Mouse (Mus musculus) embryonic facial prominence, embryonic 14.5 days (tissue): ENCODE measurements around the gene Eif4e3. TPM values are rescaled to one million over a fixed set of nuclear protein-coding genes. Genes with fewer than 3 reads are reported as not detected.

Experiments
- ATAC-seq: fragments of 200-750 bp; cut with Nextera tagmentation; 2 replicates; pipeline ENCODE4 v1.8.0; 2017; ENCODE audit warnings: low read depth, moderate number of reproducible peaks, moderate TSS enrichment
- DNase-seq: peaks from one replicate; pipeline ENCODE4 v3.0.0-alpha.2; 2015; ENCODE audit warnings: low spot score
- H3K27ac ChIP-seq: fragments of 300-500 bp; sonication (generic); replicated peaks from 2 replicates; pipeline ENCODE4 v1.5.1; 2014; ENCODE audit warnings: low read depth, mild to moderate bottlenecking, low read length, moderate library complexity
- H3K27me3 ChIP-seq: fragments of 300-500 bp; sonication (generic); replicated peaks from 2 replicates; pipeline ENCODE4 v1.6.1; 2014; ENCODE audit warnings: low read length; ENCODE audit not compliant: control insufficient read depth, insufficient read depth
- H3K36me3 ChIP-seq: fragments of 300-500 bp; sonication (generic); 2 replicates; pipeline ENCODE4 v1.6.1; 2014; ENCODE audit warnings: low read length, mixed read lengths; ENCODE audit not compliant: control insufficient read depth, insufficient read depth
- H3K4me1 ChIP-seq: fragments of 300-500 bp; sonication (generic); 2 replicates; pipeline ENCODE4 v1.6.1; 2014; ENCODE audit warnings: antibody characterized with exemption, low read length; ENCODE audit not compliant: control insufficient read depth, insufficient read depth
- H3K4me2 ChIP-seq: fragments of 300-500 bp; sonication (generic); 2 replicates; pipeline ENCODE4 v1.6.1; 2014; ENCODE audit warnings: low read depth, mild to moderate bottlenecking, low read length, moderate library complexity, mixed read lengths
- H3K4me3 ChIP-seq: fragments of 300-500 bp; sonication (generic); 2 replicates; pipeline ENCODE4 v1.5.1; 2014; ENCODE audit warnings: low read depth, mild to moderate bottlenecking, low read length
- H3K9ac ChIP-seq: fragments of 300-500 bp; sonication (generic); 2 replicates; pipeline ENCODE4 v1.6.1; 2014; ENCODE audit warnings: low read depth, mild to moderate bottlenecking, low read length, moderate library complexity, mixed read lengths
- H3K9me3 ChIP-seq: fragments of 300-500 bp; sonication (generic); 2 replicates; pipeline ENCODE4 v1.6.1; 2016; ENCODE audit warnings: low read length; ENCODE audit not compliant: control insufficient read depth
- WGBS: fragments of 180-500 bp; shearing (Covaris S2); extraction: QIAGEN DNeasy Blood & Tissue Kit; methylation state at CpG from one replicate; pipeline ENCODE4 v1.1.7; 2014; 5-methylcytosine and 5-hydroxymethylcytosine counted together
- polyA plus RNA-seq: library from polyadenylated mRNA; unstranded; fragments of >200 nt; fragmentation: Nextera tagmentation; extraction: Ambion mirVana; gene quantifications from 2 replicates; pipeline ENCODE4 v1.2.1, GENCODE M21; 2014

The Eif4e3 gene
- polyA plus RNA-seq, 1 experiment from 2014 or later = 11.2 TPM

DNA sequence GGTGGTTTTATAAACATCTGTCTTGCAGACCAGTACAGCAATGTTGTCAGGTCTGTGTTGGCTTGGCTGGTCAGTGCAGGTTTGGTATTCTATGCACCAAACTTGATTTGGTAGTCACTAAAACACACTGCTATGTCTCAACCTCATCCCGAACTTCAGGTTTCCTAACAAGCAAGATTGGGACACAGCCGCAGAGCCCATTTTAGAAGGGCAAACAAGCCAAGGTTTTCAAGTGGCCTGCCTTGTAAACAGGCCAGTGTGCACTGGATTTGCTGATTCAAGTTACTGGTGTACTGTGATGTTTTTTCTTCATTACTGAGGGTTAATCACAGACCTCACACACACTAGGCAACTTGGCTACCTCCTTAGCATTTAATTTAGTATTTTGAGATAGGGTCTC, 10.5 kb downstream of the Eif4e3 start:
- ATAC-seq (no peak), DNase-seq (no peak)
- Histone ChIP-seq H3K4me2 (no peak overlapping the region), H3K4me3 (no peak overlapping the region), H3K9ac (no peak overlapping the region), H3K9me3 (no peaks in the 10 kb centered on the region), H3K36me3 (no peaks in the 10 kb centered on the region), H3K4me1 (0 out of 2 replicates have a peak, but pooled peaks cover 3% of the 10 kb centered on the region), H3K27me3 (no peaks in the 10 kb centered on the region), H3K27ac (no peak overlapping the region)
- 94% methylated on average over 2 of the region's 2 CpGs for WGBS

DNA sequence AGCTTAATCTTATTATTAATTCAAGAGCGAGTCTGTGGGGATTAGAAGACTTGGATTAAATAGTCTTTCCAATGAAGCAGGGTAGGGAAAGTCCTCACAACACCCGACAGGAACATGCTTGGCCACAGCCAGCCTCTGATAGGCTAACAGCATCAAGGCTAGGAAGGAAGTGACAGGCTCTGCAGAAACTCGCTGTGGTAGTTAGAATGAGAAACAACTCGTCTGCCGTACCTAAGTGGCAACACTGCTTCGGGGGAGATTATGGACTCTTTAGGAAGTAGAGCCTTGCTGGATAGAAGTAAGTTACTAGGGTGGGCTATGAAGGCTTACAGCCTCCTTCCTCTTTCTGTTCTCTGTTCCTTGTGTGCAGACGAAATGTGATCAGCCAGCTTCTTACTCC, 11.1 kb downstream of the Eif4e3 start:
- Histone ChIP-seq H3K9ac (no peak overlapping the region), H3K27ac (no peak overlapping the region), H3K9me3 (no peaks in the 10 kb centered on the region), H3K4me3 (no peak overlapping the region), H3K36me3 (no peaks in the 10 kb centered on the region), H3K27me3 (no peaks in the 10 kb centered on the region), H3K4me2 (no peak overlapping the region), H3K4me1 (0 out of 2 replicates have a peak, but pooled peaks cover under 1% of the 10 kb centered on the region)
- ATAC-seq (no peak), DNase-seq (no peak)
- 48% methylated on average over 7 of the region's 7 CpGs for WGBS

DNA sequence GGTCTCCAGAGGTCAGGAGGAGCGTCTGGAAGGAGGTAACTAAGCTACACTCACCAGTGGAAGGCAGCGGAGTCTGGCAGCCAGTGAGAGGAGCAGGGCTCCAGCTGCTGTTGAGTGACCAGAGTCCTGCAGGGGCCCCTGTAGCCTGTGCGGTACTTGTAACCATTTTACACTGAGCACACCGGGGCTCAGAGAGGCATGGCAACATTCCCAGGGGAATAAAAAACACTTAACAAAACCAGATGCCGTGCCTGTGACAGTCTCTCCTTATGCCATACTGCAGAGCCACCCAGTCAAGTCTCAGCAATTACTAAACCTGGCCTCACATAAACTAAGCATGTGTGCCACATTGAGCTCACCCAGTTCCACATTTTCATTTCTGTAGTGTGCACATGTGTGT, 12.2 kb downstream of the Eif4e3 start:
- H3K4me3 ChIP-seq = no peak overlapping the region
- WGBS = 29% methylated on average over 5 of the region's 5 CpGs
- H3K9ac ChIP-seq = no peak overlapping the region
- peak; percentile 39; the same call in 1 of the 2 replicates for ATAC-seq
- peak; percentile 30 for DNase-seq
- no peak overlapping the region for H3K27ac ChIP-seq
- H3K27me3 ChIP-seq = no peaks in the 10 kb centered on the region
- no peaks in the 10 kb centered on the region for H3K9me3 ChIP-seq
- H3K36me3 ChIP-seq = no peaks in the 10 kb centered on the region
- H3K4me2 ChIP-seq = no peak overlapping the region
- no peaks in the 10 kb centered on the region for H3K4me1 ChIP-seq

DNA sequence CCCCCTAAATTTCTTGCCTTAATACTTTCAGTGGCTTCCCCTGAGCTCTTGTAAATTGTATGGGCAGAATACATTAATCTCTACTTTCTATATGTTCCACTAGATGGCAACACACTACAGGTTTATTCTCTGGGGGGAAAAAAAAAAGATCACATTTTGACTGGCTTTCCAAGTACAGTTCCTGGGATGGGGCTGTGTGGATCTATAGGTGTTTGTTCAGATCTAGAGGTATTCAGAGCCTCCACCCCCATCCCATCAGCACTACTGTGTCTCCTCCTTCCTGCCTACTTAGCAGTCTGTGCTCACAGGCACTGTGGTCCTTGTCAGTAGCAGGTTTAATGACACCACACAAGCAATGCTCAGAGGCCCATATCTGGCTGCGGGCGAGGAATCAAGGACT, 14.2 kb downstream of the Eif4e3 start:
- ATAC-seq (no peak), DNase-seq (no peak)
- H3K4me2 ChIP-seq = no peak overlapping the region
- H3K27me3 ChIP-seq = no peaks in the 10 kb centered on the region
- 83% methylated on average over 2 of the region's 2 CpGs for WGBS
- H3K4me1 ChIP-seq = no peaks in the 10 kb centered on the region
- H3K4me3 ChIP-seq = no peak overlapping the region
- H3K36me3 ChIP-seq = peaks cover 3% of the 10 kb centered on the region; the same call in 1 of the 2 replicates
- no peaks in the 10 kb centered on the region for H3K9me3 ChIP-seq
- H3K27ac ChIP-seq = no peak overlapping the region
- H3K9ac ChIP-seq = no peak overlapping the region

DNA sequence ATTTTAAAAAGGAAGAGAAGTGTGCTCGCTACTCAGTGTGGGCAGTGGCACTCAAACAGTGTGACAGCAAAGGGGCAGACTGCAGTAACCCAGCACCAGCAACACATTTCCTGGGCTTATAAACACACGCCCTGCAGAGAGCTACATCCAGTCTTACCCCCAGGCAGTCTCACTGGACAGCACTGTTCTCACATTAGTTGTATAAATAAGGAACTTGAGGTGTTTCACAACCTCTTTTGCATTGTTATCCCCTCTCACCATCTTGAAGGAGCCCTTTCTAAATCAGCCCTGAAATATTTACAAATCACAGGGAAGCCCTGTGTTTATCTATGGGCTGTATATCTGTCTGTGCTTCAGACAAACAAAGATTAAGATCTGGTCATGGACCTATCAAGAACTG, 17.3 kb downstream of the Eif4e3 start:
- Histone ChIP-seq H3K9ac (no peak overlapping the region), H3K27ac (no peak overlapping the region), H3K36me3 (peaks cover 16% of the 10 kb centered on the region), H3K27me3 (no peaks in the 10 kb centered on the region), H3K4me3 (no peak overlapping the region), H3K9me3 (no peaks in the 10 kb centered on the region), H3K4me1 (no peaks in the 10 kb centered on the region; the same call in 1 of the 2 replicates), H3K4me2 (no peak overlapping the region)
- ATAC-seq (no peak), DNase-seq (no peak)
- 60% methylated on average over 2 of the region's 2 CpGs for WGBS

DNA sequence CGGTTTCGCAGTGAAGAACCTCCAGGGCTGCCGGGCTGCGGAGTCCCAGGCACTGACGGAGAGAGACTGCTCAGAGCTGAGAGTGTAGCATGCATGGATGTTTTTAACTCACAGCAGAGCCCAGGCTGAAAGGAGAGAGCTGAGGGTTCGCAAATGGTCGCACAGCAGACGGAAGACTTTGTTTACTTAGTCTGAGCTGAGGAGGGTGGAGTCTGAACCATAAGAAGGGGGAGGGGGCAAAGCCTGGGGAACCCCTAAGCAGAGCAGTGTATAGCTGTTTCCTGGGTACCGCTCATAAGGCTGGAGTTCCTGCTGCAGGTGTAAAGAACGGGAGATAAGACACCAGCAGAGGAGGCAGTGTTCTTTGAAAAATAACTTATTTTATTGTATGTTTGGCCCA, 20.2 kb downstream of the Eif4e3 start:
- H3K4me1 ChIP-seq = no peaks in the 10 kb centered on the region; the same call in 1 of the 2 replicates
- no peak overlapping the region for H3K4me2 ChIP-seq
- no peaks in the 10 kb centered on the region for H3K27me3 ChIP-seq
- H3K36me3 ChIP-seq = peaks cover 16% of the 10 kb centered on the region
- H3K4me3 ChIP-seq = no peak overlapping the region
- H3K9ac ChIP-seq = no peak overlapping the region
- DNase-seq (no peak), ATAC-seq (no peak)
- H3K9me3 ChIP-seq = no peaks in the 10 kb centered on the region
- 54% methylated on average over 10 of the region's 10 CpGs for WGBS
- H3K27ac ChIP-seq = no peak overlapping the region

DNA sequence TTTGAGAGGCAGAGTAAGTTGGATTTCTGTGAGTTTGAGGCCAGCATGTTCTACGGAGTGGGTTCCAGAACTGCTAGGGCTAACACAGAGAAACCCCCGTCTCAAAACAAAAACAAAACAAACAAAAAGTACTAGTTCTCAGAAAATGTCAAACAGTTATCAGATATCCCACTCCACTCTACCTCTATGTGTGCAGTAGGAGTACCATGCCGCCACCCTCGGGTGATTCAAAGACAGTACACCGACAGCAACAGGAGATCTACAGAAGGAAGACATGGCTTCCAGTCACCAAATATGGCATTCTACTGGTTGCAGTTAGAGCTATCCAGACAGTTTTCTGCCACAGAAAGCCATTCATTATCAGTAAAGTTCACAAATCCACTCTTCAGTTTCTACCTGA, 21.7 kb downstream of the Eif4e3 start:
- H3K4me2 ChIP-seq = no peak overlapping the region
- no peak overlapping the region for H3K9ac ChIP-seq
- peaks cover 18% of the 10 kb centered on the region for H3K36me3 ChIP-seq
- H3K4me3 ChIP-seq = no peak overlapping the region
- no peaks in the 10 kb centered on the region for H3K27me3 ChIP-seq
- H3K27ac ChIP-seq = no peak overlapping the region
- ATAC-seq = no peak
- H3K4me1 ChIP-seq = no peaks in the 10 kb centered on the region; the same call in 1 of the 2 replicates
- no peaks in the 10 kb centered on the region for H3K9me3 ChIP-seq
- DNase-seq = no peak
- WGBS = 77% methylated on average over 5 of the region's 5 CpGs

DNA sequence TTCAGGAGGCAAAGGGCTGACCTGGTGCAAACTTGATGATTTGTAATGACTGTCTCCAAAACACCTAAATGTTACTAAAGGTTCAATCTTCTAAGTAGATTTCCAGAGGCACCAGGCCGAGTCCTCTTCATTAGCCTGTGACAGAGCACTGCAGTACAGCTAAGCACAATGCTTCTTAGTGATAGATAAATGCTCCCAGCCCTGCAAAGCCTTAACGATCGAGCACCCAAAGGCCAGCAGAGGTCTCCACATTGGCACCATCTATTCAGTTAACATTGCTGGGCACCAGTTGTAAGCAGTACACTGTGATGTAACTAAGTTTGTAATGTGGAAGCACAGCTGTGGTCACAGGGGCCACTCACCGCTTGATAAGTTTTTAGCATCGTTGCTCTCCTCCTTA, 22.2 kb downstream of the Eif4e3 start:
- DNase-seq (no peak), ATAC-seq (no peak)
- 78% methylated on average over 5 of the region's 5 CpGs for WGBS
- Histone ChIP-seq H3K4me1 (no peaks in the 10 kb centered on the region; the same call in 1 of the 2 replicates), H3K4me2 (no peak overlapping the region), H3K27me3 (no peaks in the 10 kb centered on the region), H3K9ac (no peak overlapping the region), H3K36me3 (peaks cover 23% of the 10 kb centered on the region), H3K4me3 (no peak overlapping the region), H3K9me3 (no peaks in the 10 kb centered on the region), H3K27ac (no peak overlapping the region)

DNA sequence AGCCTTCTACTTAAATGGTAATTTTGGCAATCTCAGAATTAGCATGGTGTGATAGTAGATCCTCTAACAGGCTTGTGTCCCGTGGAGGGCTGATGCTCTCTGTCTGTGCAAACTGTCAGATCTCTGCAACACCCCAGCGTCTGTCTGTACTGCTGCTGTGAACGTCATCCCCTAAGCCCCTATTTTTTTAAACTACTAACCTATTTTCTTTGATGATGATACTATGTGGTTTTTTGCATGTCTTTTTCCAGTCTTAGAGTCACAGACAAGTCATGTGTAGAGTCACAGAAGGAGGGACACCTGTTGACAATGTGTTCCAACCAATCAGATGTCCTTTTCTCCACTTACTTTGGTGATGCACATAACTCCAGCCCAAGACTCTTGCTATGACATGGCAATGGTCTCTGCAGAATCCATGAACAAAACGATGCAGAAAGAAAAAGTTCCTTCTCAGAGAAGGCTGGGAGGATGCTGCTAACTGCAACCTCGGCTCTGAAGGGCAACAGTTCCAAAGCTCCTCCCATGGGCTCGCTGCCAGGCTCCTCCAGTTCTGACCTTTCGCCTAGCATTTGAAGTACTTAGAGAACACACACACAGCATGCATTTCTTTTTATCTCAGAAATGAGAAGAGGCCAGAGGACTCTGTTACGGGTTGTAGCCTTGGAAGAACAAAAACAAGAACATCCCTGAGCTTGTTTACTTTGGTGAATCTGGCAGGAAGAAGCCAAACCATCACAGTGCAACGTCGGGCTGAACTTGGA, 23.0 kb downstream of the Eif4e3 start:
- H3K27ac ChIP-seq = no peak overlapping the region
- ATAC-seq (no peak), DNase-seq (peak; percentile 37)
- H3K4me1 ChIP-seq = no peaks in the 10 kb centered on the region; the same call in 1 of the 2 replicates
- H3K36me3 ChIP-seq = peaks cover 30% of the 10 kb centered on the region
- no peak overlapping the region for H3K4me2 ChIP-seq
- H3K9me3 ChIP-seq = no peaks in the 10 kb centered on the region
- no peak overlapping the region for H3K4me3 ChIP-seq
- H3K9ac ChIP-seq = no peak overlapping the region
- 56% methylated on average over 10 of the region's 10 CpGs for WGBS
- no peaks in the 10 kb centered on the region for H3K27me3 ChIP-seq
